Mouse (Mus musculus) stomach, embryonic 16.5 days (tissue): ENCODE measurements at regions not wholly inside any gene's neighbourhood (a gene's known extent, or its start where the extent isn't known, plus 50 kb on each side); places are given as distances from the start of the nearest gene placed in this dataset.
A peak's percentile ranks its signal among the peaks of the same experiment; 100 is the strongest.
"Not testable (repeated sequence)": the region's sequence is repeated elsewhere in the genome, so short reads cannot be mapped to it uniquely, and the experiment has no call there.

Experiments used
- ATAC-seq: fragments of 200-750 bp; cut with Nextera tagmentation; 2 replicates; pipeline ENCODE4 v1.8.0; 2017; ENCODE audit warnings: moderate number of reproducible peaks, moderate TSS enrichment; ENCODE audit not compliant: insufficient read depth, low FRiP score
- H3K27ac ChIP-seq: fragments of 300-500 bp; sonication (generic); 2 replicates; pipeline ENCODE4 v1.5.1; 2014; ENCODE audit warnings: low read length
- H3K27me3 ChIP-seq: fragments of 300-500 bp; sonication (generic); 2 replicates; pipeline ENCODE4 v1.6.1; 2014; ENCODE audit warnings: low read length, control low read depth, mixed read lengths; ENCODE audit not compliant: control insufficient read depth, insufficient read depth
- H3K36me3 ChIP-seq: fragments of 300-500 bp; sonication (generic); 2 replicates; pipeline ENCODE4 v1.6.1; 2014; ENCODE audit warnings: low read length; ENCODE audit not compliant: control insufficient read depth, insufficient read depth
- H3K4me1 ChIP-seq: fragments of 300-500 bp; sonication (generic); 2 replicates; pipeline ENCODE4 v1.6.1; 2014; ENCODE audit warnings: low read length, control low read depth, mixed read lengths; ENCODE audit not compliant: control insufficient read depth, insufficient read depth
- H3K4me2 ChIP-seq: fragments of 300-500 bp; sonication (generic); 2 replicates; pipeline ENCODE4 v1.6.1; 2014; ENCODE audit warnings: low read depth, low read length, mixed read lengths
- H3K4me3 ChIP-seq: fragments of 300-500 bp; sonication (generic); replicated peaks from 2 replicates; pipeline ENCODE4 v1.5.1; 2014; ENCODE audit warnings: mild to moderate bottlenecking, low read length
- H3K9ac ChIP-seq: fragments of 300-500 bp; sonication (generic); 2 replicates; pipeline ENCODE4 v1.6.1; 2014; ENCODE audit warnings: low read length
- H3K9me3 ChIP-seq: fragments of 300-500 bp; sonication (generic); replicated peaks from 2 replicates; pipeline ENCODE4 v1.6.1; 2016; ENCODE audit warnings: low read length, control low read depth; ENCODE audit not compliant: control insufficient read depth
- WGBS: fragments of 180-500 bp; shearing (Covaris S2); extraction: QIAGEN DNeasy Blood & Tissue Kit; methylation state at CpG from one replicate; pipeline ENCODE4 v1.1.7; 2014; 5-methylcytosine and 5-hydroxymethylcytosine counted together

DNA sequence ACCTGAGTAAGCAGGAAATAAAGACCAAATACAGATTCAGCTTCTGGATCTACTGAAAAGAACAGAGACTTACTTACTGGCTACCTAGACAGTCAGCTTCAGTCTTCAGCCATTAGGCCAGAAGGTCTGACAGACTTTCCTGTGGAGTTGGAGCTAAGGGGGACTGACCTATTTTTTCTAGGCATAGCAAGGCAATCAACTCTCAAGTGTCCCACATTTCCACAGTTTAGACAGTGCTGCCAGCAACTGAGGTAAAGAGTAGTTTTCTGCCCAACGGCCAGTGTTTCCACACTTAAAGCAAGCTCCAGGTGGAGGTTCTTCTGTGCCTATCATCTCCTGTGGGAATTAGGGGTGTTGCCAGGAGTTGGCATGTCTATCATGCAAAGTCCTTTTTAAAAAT lies 111.3 kb upstream of the Ppp6c start:
- Histone ChIP-seq H3K4me1 (no peaks in the 10 kb centered on the region), H3K9me3 (no peaks in the 10 kb centered on the region), H3K4me3 (no peak overlapping the region), H3K4me2 (no peak overlapping the region), H3K9ac (no peak overlapping the region), H3K27me3 (no peaks in the 10 kb centered on the region), H3K27ac (no peak overlapping the region), H3K36me3 (no peaks in the 10 kb centered on the region)
- ATAC-seq = no peak
- WGBS = 91% methylated on average over 1 of the region's 1 CpGs

DNA sequence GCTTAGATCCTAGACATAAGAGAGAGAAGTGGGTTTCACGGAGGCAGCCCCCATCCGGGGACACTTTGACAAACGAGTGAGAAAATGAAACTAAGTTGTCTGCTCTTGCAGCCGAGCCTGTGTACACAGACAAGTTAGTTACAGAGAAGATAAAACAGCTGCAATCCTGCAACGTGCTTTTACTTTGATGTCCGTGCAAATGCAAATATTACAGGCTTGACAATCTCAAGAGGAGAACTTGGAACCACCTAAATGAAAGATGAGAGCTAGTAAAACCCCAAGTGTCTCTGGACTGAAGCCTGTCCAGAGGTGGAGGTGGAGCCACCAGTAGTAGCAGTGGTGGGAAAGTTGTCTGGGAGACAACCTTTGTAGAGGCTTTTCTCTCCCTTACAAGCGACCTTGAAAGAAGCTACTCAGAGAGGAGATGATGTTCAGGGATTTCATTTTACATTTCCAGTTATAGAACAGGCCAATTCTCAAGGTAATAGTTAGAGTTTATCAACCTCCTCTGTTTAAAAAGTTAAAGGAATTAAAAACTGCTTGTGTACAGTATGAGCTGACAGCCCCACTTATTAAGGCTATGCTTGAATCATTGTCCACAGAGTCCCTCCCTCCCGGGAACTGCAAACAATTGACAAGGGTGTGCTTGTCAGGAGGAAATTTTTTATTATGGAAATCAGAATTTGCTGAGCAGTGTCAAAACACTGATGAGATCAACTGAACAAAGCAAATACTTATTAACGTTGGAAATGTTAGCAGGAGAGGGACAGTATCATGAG lies 99.7 kb upstream of the Ppp6c start:
- Histone ChIP-seq H3K36me3 (no peaks in the 10 kb centered on the region), H3K4me1 (no peaks in the 10 kb centered on the region), H3K4me3 (peak overlapping the region; percentile 35), H3K9ac (peak overlapping the region; percentile 59), H3K4me2 (peak overlapping the region; percentile 59), H3K27me3 (no peaks in the 10 kb centered on the region), H3K9me3 (no peaks in the 10 kb centered on the region), H3K27ac (no peak overlapping the region)
- no peak for ATAC-seq
- 13% methylated on average over 9 of the region's 9 CpGs for WGBS

DNA sequence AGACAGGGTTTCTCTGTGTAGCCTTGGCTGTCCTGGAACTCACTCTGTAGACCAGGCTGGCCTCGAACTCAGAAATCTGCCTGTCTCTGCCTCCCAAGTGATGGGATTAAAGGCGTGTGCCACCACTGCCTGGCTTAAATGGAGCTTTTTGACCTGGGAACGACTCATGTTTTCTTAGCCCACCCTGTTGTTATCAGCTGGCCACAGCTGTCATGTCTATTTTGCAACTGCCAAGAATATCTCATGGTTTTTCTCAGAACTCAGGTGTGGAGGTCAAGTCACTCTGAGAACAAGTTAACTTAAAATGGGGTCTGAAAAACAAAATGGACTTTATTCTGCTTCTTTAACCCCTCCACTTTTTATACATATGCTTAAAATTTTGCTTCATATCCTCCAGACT lies 98.9 kb upstream of the Ppp6c start:
- WGBS = 46% methylated on average over 3 of the region's 3 CpGs
- peak overlapping the region; percentile 35; the same call in 1 of the 2 replicates for H3K4me3 ChIP-seq
- H3K9ac ChIP-seq, H3K9me3 ChIP-seq, H3K4me1 ChIP-seq, H3K27ac ChIP-seq, ATAC-seq, H3K27me3 ChIP-seq, H3K4me2 ChIP-seq, H3K36me3 ChIP-seq: not testable (repeated sequence)

DNA sequence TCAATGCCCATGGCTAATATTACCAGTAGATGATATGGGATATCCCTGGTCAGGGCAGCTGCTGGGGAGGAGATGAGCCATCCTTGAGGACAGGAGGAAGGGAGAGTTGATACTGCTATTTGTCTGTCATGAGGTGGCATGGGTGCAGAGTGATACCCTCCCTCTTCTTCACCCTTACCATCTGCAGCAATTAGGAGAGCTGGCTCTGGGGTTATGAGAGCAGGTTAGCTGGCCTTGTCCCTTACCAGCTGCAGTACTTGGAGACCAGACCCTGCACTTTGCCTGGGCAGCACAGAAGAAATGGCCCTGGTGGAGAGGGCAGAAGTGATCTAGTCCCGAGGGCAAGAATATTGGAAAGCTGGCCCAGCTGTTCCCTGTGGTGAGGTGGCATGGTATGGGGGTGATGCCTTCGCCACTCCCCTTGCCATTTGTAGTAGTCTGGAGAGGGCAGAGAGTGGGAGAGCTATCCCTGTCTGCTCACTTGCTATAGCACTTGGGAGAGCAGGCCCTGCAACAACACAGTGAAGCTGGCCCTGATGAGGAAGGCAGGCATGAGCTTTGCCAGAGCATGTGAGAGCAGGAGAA lies 73.6 kb upstream of the Ppp6c start:
- Histone ChIP-seq H3K27me3 (no peaks in the 10 kb centered on the region), H3K27ac (no peak overlapping the region), H3K4me1 (no peaks in the 10 kb centered on the region), H3K4me2 (no peak overlapping the region), H3K9ac (no peak overlapping the region), H3K4me3 (no peak overlapping the region), H3K36me3 (no peaks in the 10 kb centered on the region), H3K9me3 (no peaks in the 10 kb centered on the region)
- ATAC-seq = no peak; the same call in 1 of the 2 replicates
- 82% methylated on average over 2 of the region's 2 CpGs for WGBS

DNA sequence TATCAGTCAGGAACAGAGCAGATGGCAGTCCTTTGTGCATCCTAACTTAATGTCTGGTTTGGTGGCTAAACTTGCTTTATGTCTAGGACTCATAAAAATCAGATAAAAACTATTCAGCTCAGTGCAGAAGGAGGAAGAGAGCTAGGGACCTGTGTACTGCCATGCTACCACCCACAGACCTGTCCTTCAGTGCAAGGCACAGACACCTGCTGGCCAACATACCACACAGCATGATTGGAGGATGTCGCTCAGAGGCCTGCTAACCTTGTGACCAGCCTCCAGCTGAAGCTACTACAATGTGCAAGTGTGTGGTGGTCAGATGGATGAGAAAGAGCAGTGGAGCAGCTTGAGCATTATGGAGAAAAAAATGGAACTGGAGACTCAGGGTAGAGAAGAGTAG lies 73.0 kb upstream of the Ppp6c start:
- no peak for ATAC-seq
- no peaks in the 10 kb centered on the region for H3K9me3 ChIP-seq
- WGBS = 72% methylated on average over 1 of the region's 1 CpGs
- H3K9ac ChIP-seq = no peak overlapping the region
- H3K4me3 ChIP-seq = no peak overlapping the region
- no peaks in the 10 kb centered on the region for H3K36me3 ChIP-seq
- no peak overlapping the region for H3K27ac ChIP-seq
- no peak overlapping the region for H3K4me2 ChIP-seq
- H3K4me1 ChIP-seq = no peaks in the 10 kb centered on the region
- no peaks in the 10 kb centered on the region for H3K27me3 ChIP-seq

DNA sequence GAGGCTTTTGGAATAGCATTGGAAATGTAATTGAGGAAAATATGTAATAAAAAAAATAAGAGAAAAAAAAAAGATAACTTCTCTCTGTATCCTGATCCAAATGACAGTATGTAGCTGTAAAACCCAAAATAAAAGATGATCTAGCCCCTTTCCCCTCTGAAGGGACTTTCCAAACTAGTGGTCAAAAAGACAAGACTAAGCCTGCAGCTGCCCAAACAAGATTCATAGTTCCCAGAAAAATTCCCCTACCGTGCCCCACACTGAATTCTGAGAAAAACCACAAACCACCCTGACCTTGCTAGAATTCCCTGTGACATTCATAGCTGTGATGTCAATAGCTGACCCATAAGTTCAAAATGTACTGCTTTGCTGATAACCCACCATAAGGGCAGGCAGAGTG lies 69.2 kb upstream of the Ppp6c start:
- Histone ChIP-seq H3K9ac (no peak overlapping the region), H3K27me3 (no peaks in the 10 kb centered on the region), H3K4me1 (no peaks in the 10 kb centered on the region), H3K27ac (no peak overlapping the region), H3K9me3 (no peaks in the 10 kb centered on the region), H3K4me2 (no peak overlapping the region), H3K36me3 (no peaks in the 10 kb centered on the region), H3K4me3 (no peak overlapping the region)
- ATAC-seq = no peak
- 86% methylated on average over 1 of the region's 1 CpGs for WGBS

DNA sequence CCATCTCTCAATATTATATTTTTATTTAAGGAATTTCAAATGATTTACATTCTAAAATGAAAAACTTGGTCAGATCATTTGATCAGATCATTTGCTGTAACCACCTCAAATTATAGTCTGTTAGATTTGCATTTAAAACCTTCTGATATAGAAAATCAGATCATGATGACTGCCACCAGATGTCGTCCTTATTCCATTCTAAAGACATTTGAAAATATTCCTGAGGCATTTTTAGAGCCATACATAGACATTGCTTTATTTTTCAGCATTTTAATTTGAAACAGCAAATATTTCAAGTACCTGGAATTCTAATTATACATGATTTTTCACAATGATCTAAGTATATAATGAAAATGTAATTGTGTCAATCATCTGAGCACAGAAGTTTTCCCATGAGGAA lies 52.0 kb upstream of the Ppp6c start:
- no peak for ATAC-seq
- Histone ChIP-seq H3K4me3 (no peak overlapping the region), H3K4me1 (no peaks in the 10 kb centered on the region), H3K27me3 (no peaks in the 10 kb centered on the region), H3K36me3 (no peaks in the 10 kb centered on the region), H3K4me2 (no peak overlapping the region), H3K9ac (no peak overlapping the region), H3K9me3 (no peaks in the 10 kb centered on the region), H3K27ac (no peak overlapping the region)
- WGBS = 31% methylated on average over 1 of the region's 1 CpGs
